Mouse (Mus musculus) forebrain, embryonic 13.5 days (tissue): ENCODE data around the gene Bbip1. TPM values are rescaled to one million over a fixed set of nuclear protein-coding genes. Genes with fewer than 3 reads are reported as not detected.
"Not testable (repeated sequence)": the region's sequence is repeated elsewhere in the genome, so short reads cannot be mapped to it uniquely, and the experiment has no call there.

ENCODE experiments used
- ATAC-seq: fragments of 200-750 bp; cut with Nextera tagmentation; 2 replicates; pipeline ENCODE4 v1.8.0; 2017
- H3K27ac ChIP-seq: fragments of 300-500 bp; sonication (generic); 2 replicates; pipeline ENCODE4 v1.5.1; 2015; ENCODE audit warnings: inconsistent platforms, mild to moderate bottlenecking, moderate library complexity
- H3K27me3 ChIP-seq: fragments of 300-500 bp; sonication (generic); 2 replicates; pipeline ENCODE4 v1.6.1; 2015; ENCODE audit warnings: mild to moderate bottlenecking, inconsistent platforms
- H3K36me3 ChIP-seq: fragments of 300-500 bp; sonication (generic); 2 replicates; pipeline ENCODE4 v1.6.1; 2015; ENCODE audit warnings: mild to moderate bottlenecking, inconsistent platforms; ENCODE audit not compliant: poor library complexity, severe bottlenecking
- H3K4me1 ChIP-seq: fragments of 300-500 bp; sonication (generic); 2 replicates; pipeline ENCODE4 v1.6.1; 2015; ENCODE audit warnings: inconsistent platforms
- H3K4me2 ChIP-seq: fragments of 300-500 bp; sonication (generic); 2 replicates; pipeline ENCODE4 v1.6.1; 2015; ENCODE audit warnings: inconsistent platforms, mild to moderate bottlenecking, moderate library complexity
- H3K4me3 ChIP-seq: fragments of 300-500 bp; sonication (generic); 2 replicates; pipeline ENCODE4 v1.5.1; 2015; ENCODE audit warnings: mild to moderate bottlenecking, inconsistent platforms
- H3K9ac ChIP-seq: fragments of 300-500 bp; sonication (generic); 2 replicates; pipeline ENCODE4 v1.6.1; 2015; ENCODE audit warnings: mild to moderate bottlenecking, inconsistent platforms
- H3K9me3 ChIP-seq: fragments of 300-500 bp; sonication (generic); replicated peaks from 2 replicates; pipeline ENCODE4 v1.6.1; 2016; ENCODE audit warnings: inconsistent platforms
- WGBS: fragments of 180-500 bp; shearing (Covaris S2); methylation state at CpG from one replicate; pipeline ENCODE4 v1.1.7; 2015; 5-methylcytosine and 5-hydroxymethylcytosine counted together
- polyA plus RNA-seq: library from polyadenylated mRNA; unstranded; fragments of >200 nt; fragmentation: Nextera tagmentation; extraction: Ambion mirVana; gene quantifications from 2 replicates; pipeline ENCODE4 v1.2.1, GENCODE M21; 2015

Bbip1 gene
- polyA plus RNA-seq = 146 and 153 TPM in 2 replicates

GRCm38 (mm10) chr19:53943802-53944785, at the start of gene Bbip1, which contains the start of gene Shoc2:
Bbip1 (minus strand) TSS chr19:53944627.
Shoc2 (plus strand) TSS chr19:53944306.
- ATAC-seq = peak; percentile 94
- H3K27me3 ChIP-seq = no peaks in the 10 kb centered on the region
- no peaks in the 10 kb centered on the region for H3K9me3 ChIP-seq
- peaks cover 38% of the 10 kb centered on the region for H3K4me1 ChIP-seq
- WGBS = 0% methylated on average over 44 of the region's 62 CpGs
- peak within 1 kb of the TSS; percentile 95 for H3K9ac ChIP-seq
- H3K4me3 ChIP-seq = peak within 1 kb of the TSS; percentile 97
- H3K4me2 ChIP-seq = peak within 1 kb of the TSS; percentile 67
- H3K27ac ChIP-seq = peak within 1 kb of the TSS; percentile 98
- peaks cover 6% of the 10 kb centered on the region; the same call in 1 of the 2 replicates for H3K36me3 ChIP-seq

GRCm38 (mm10) chr19:53993860-53994259, 49.4 kb upstream of the Bbip1 start:
- ATAC-seq = no peak
- H3K27me3 ChIP-seq = no peaks in the 10 kb centered on the region

GRCm38 (mm10) chr19:53990538-53990937, 46.1 kb upstream of the Bbip1 start:
- H3K27me3 ChIP-seq = no peaks in the 10 kb centered on the region
- no peak overlapping the region for H3K27ac ChIP-seq
- no peak overlapping the region for H3K4me2 ChIP-seq
- H3K9me3 ChIP-seq = no peaks in the 10 kb centered on the region
- 88% methylated on average over 2 of the region's 2 CpGs for WGBS
- ATAC-seq = no peak
- H3K4me3 ChIP-seq = no peak overlapping the region
- 0 out of 2 replicates have a peak, but pooled peaks cover 3% of the 10 kb centered on the region for H3K4me1 ChIP-seq
- no peak overlapping the region for H3K9ac ChIP-seq
- peaks cover 19% of the 10 kb centered on the region for H3K36me3 ChIP-seq

More at GRCm38 (mm10) chr19:53993860-53994259, 49.4 kb upstream of the Bbip1 start:
- Histone ChIP-seq H3K4me2 (no peak overlapping the region), H3K9ac (no peak overlapping the region), H3K4me1 (0 out of 2 replicates have a peak, but pooled peaks cover 3% of the 10 kb centered on the region), H3K9me3 (no peaks in the 10 kb centered on the region), H3K27ac (no peak overlapping the region), H3K36me3 (peaks cover 7% of the 10 kb centered on the region), H3K4me3 (no peak overlapping the region)
- 82% methylated on average over 3 of the region's 3 CpGs for WGBS

GRCm38 (mm10) chr19:53984628-53985027, 40.2 kb upstream of the Bbip1 start:
- no peaks in the 10 kb centered on the region for H3K27me3 ChIP-seq
- no peak for ATAC-seq
- H3K9ac ChIP-seq = no peak overlapping the region
- no peaks in the 10 kb centered on the region for H3K4me1 ChIP-seq
- H3K36me3 ChIP-seq = peaks cover 15% of the 10 kb centered on the region
- no peak overlapping the region for H3K4me2 ChIP-seq
- 98% methylated on average over 3 of the region's 3 CpGs for WGBS
- H3K9me3 ChIP-seq = no peaks in the 10 kb centered on the region
- no peak overlapping the region for H3K4me3 ChIP-seq
- no peak overlapping the region for H3K27ac ChIP-seq

GRCm38 (mm10) chr19:53983336-53983735, 38.9 kb upstream of the Bbip1 start:
- H3K27me3 ChIP-seq = no peaks in the 10 kb centered on the region
- ATAC-seq = no peak
- peaks cover 3% of the 10 kb centered on the region; the same call in 1 of the 2 replicates for H3K9me3 ChIP-seq
- no peak overlapping the region for H3K27ac ChIP-seq
- no peak overlapping the region for H3K4me2 ChIP-seq
- no peaks in the 10 kb centered on the region for H3K4me1 ChIP-seq
- no peak overlapping the region for H3K9ac ChIP-seq
- H3K4me3 ChIP-seq = no peak overlapping the region
- H3K36me3 ChIP-seq = peaks cover 14% of the 10 kb centered on the region
- 97% methylated on average over 1 of the region's 1 CpGs for WGBS

GRCm38 (mm10) chr19:53982041-53982440, 37.6 kb upstream of the Bbip1 start:
- Histone ChIP-seq H3K36me3 (peaks cover 7% of the 10 kb centered on the region), H3K4me3 (no peak overlapping the region), H3K4me1 (no peaks in the 10 kb centered on the region), H3K4me2 (no peak overlapping the region), H3K9ac (no peak overlapping the region), H3K27ac (no peak overlapping the region), H3K9me3 (peaks cover 5% of the 10 kb centered on the region), H3K27me3 (no peaks in the 10 kb centered on the region)
- WGBS = 70% methylated on average over 3 of the region's 3 CpGs
- ATAC-seq = no peak

- H3K36me3 ChIP-seq = peaks cover 14% of the 10 kb centered on the region
- no peak overlapping the region for H3K4me3 ChIP-seq
- H3K4me2 ChIP-seq = no peak overlapping the region
- no peak overlapping the region for H3K9ac ChIP-seq
- H3K9me3 ChIP-seq = peaks cover 11% of the 10 kb centered on the region
- no peak overlapping the region for H3K27ac ChIP-seq
- WGBS = 85% methylated on average over 1 of the region's 1 CpGs
- no peaks in the 10 kb centered on the region for H3K4me1 ChIP-seq
- H3K27me3 ChIP-seq = no peaks in the 10 kb centered on the region
- ATAC-seq = no peak
Observed at GRCm38 (mm10) chr19:53973656-53974055, 29.2 kb upstream of the Bbip1 start.

GRCm38 (mm10) chr19:53971938-53972337, 27.5 kb upstream of the Bbip1 start:
- WGBS = 92% methylated on average over 7 of the region's 7 CpGs
- Histone ChIP-seq H3K27me3 (no peaks in the 10 kb centered on the region), H3K27ac (no peak overlapping the region), H3K4me1 (no peaks in the 10 kb centered on the region), H3K9ac (no peak overlapping the region), H3K4me3 (no peak overlapping the region), H3K4me2 (no peak overlapping the region), H3K36me3 (peaks cover 6% of the 10 kb centered on the region), H3K9me3 (peaks cover 5% of the 10 kb centered on the region)
- ATAC-seq = no peak

GRCm38 (mm10) chr19:53969226-53969625, 24.8 kb upstream of the Bbip1 start:
- Histone ChIP-seq H3K27me3 (no peaks in the 10 kb centered on the region), H3K36me3 (no peaks in the 10 kb centered on the region), H3K9ac (no peak overlapping the region), H3K4me2 (no peak overlapping the region), H3K4me1 (no peaks in the 10 kb centered on the region), H3K27ac (no peak overlapping the region), H3K9me3 (no peaks in the 10 kb centered on the region), H3K4me3 (no peak overlapping the region)
- WGBS = 97% methylated on average over 3 of the region's 3 CpGs
- no peak for ATAC-seq

- WGBS = 92% methylated on average over 10 of the region's 10 CpGs
- H3K36me3 ChIP-seq = no peaks in the 10 kb centered on the region
- H3K9me3 ChIP-seq = no peaks in the 10 kb centered on the region
- no peak overlapping the region for H3K27ac ChIP-seq
- no peak for ATAC-seq
- no peaks in the 10 kb centered on the region for H3K27me3 ChIP-seq
- H3K4me3 ChIP-seq = no peak overlapping the region
- H3K4me1 ChIP-seq = no peaks in the 10 kb centered on the region
- H3K9ac ChIP-seq = no peak overlapping the region
- no peak overlapping the region for H3K4me2 ChIP-seq
Observed at GRCm38 (mm10) chr19:53964910-53965633, 20.6 kb upstream of the Bbip1 start.

GRCm38 (mm10) chr19:53964347-53964746, 19.9 kb upstream of the Bbip1 start:
- WGBS = 95% methylated on average over 3 of the region's 3 CpGs
- not testable (repeated sequence) for H3K4me3 ChIP-seq, H3K9me3 ChIP-seq, H3K27me3 ChIP-seq, H3K36me3 ChIP-seq, H3K4me1 ChIP-seq, H3K9ac ChIP-seq, H3K4me2 ChIP-seq, H3K27ac ChIP-seq, ATAC-seq

- no peak overlapping the region for H3K9ac ChIP-seq
- H3K4me3 ChIP-seq = no peak overlapping the region
- H3K9me3 ChIP-seq = no peaks in the 10 kb centered on the region
- no peak overlapping the region for H3K27ac ChIP-seq
- ATAC-seq = no peak
- H3K27me3 ChIP-seq = no peaks in the 10 kb centered on the region
- no peaks in the 10 kb centered on the region for H3K4me1 ChIP-seq
- no peak overlapping the region for H3K4me2 ChIP-seq
- 97% methylated on average over 4 of the region's 4 CpGs for WGBS
- no peaks in the 10 kb centered on the region for H3K36me3 ChIP-seq
Observed at GRCm38 (mm10) chr19:53962511-53962910, 18.1 kb upstream of the Bbip1 start.
